Mouse (Mus musculus): ENCODE measurements around the gene Uri1. TPM values are rescaled to one million over a fixed set of nuclear protein-coding genes. Genes with fewer than 3 reads are reported as not detected.
A peak's percentile ranks its signal among the peaks of the same experiment; 100 is the strongest.

The Uri1 gene
- polyA plus RNA-seq, 1 experiment from 2014 or later = 44.2 TPM

DNA sequence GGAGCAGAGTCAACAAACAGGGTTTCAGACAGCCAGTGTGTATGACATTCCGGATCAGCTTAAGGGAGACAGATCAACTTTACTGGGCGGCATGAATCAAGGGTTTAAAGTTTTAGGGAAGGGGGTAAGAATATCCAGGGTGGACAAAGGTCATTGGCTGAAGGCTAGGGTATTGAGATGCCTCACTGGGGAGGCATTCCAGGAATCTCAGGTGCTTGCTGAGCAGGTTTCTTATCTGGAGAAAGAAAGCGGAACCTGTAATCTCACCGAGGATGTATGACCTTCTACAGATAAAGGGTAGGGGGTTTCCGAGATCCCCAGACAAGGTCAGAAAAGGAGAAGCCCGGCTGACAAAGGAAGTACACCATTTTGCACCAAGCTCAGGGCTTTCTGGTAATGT, 7.3 kb upstream of the Uri1 start:
- no peak overlapping the region for H3K4me3 ChIP-seq
- H3K36me3 ChIP-seq = no peaks in the 10 kb centered on the region
- H3K4me1 ChIP-seq = peaks cover 11% of the 10 kb centered on the region
- 34% methylated on average over 6 of the region's 6 CpGs for WGBS
- H3K27me3 ChIP-seq (ENCODE audit: low read depth, poor library complexity, severe bottlenecking) = no peaks in the 10 kb centered on the region
- no peaks in the 10 kb centered on the region for H3K9me3 ChIP-seq (replicated peaks)
- peak overlapping the region; percentile 17; the same call in 1 of the 2 replicates for H3K27ac ChIP-seq (replicated peaks)
- DNase-seq (ENCODE audit: low spot score) = no peak

- peaks cover 11% of the 10 kb centered on the region for H3K4me1 ChIP-seq
- no peak for DNase-seq (ENCODE audit: low spot score)
- H3K27me3 ChIP-seq (ENCODE audit: low read depth, poor library complexity, severe bottlenecking) = no peaks in the 10 kb centered on the region
- H3K9me3 ChIP-seq (replicated peaks) = no peaks in the 10 kb centered on the region
- 59% methylated on average over 2 of the region's 2 CpGs for WGBS
- no peaks in the 10 kb centered on the region for H3K36me3 ChIP-seq
- no peak overlapping the region for H3K4me3 ChIP-seq
- peak overlapping the region; percentile 17; the same call in 1 of the 2 replicates for H3K27ac ChIP-seq (replicated peaks)
Observed at GRCm38 (mm10) chr7:38029986-38030385, 6.6 kb upstream of the Uri1 start.

DNA sequence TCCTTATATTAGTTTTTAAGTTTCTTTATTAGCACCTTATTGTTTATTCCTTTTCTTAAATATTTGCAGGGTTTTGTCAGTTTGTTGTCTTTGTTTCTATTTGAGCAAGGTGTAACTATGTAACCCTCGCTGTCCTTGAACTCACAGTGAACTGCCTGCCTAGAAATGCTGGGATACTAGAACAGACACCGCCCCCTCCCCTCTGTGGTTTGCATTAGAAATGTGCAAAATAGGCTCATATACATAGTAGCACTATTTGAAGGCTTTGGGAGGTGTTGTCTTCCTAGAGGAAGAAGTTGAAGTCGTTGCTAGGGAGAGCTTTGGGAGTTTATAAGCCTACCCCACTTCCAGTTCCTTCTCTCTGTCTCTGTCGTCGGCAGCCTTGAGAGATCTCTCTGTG, 5.7 kb upstream of the Uri1 start:
- peaks cover 11% of the 10 kb centered on the region for H3K4me1 ChIP-seq
- H3K4me3 ChIP-seq = no peak overlapping the region
- DNase-seq (ENCODE audit: low spot score) = no peak
- no peaks in the 10 kb centered on the region for H3K36me3 ChIP-seq
- 61% methylated on average over 5 of the region's 5 CpGs for WGBS
- H3K27ac ChIP-seq (replicated peaks) = no peak overlapping the region
- no peaks in the 10 kb centered on the region for H3K27me3 ChIP-seq (ENCODE audit: low read depth, poor library complexity, severe bottlenecking)
- H3K9me3 ChIP-seq (replicated peaks) = no peaks in the 10 kb centered on the region

GRCm38 (mm10) chr7:38027940-38028600, 4.7 kb upstream of the Uri1 start:
- Histone ChIP-seq H3K36me3 (no peaks in the 10 kb centered on the region), H3K27ac (replicated peaks) (no peak overlapping the region), H3K9me3 (replicated peaks) (no peaks in the 10 kb centered on the region), H3K4me1 (peaks cover 11% of the 10 kb centered on the region), H3K27me3 (ENCODE audit: low read depth, poor library complexity, severe bottlenecking) (no peaks in the 10 kb centered on the region), H3K4me3 (no peak overlapping the region)
- WGBS = 89% methylated on average over 7 of the region's 7 CpGs
- no peak for DNase-seq (ENCODE audit: low spot score)

DNA sequence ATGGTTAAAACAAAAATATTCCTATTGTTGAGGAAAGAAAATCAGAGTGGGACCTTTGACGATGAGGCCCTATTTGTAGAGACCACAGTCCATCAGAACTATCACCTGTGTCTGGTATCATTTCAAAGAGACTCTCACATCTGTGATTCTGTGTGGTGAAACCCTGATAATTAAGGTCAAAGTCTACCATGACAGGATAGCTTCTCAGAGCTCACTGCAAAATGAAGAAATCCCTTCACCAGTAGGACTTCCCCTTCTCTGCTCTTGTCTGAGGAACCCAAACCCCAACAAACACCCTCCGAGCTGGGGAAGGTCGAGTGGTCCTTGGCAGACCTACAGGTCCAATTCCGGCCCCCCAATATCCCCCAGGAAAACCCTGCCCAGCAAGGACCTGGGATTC, 1.5 kb upstream of the Uri1 start:
- Histone ChIP-seq H3K4me1 (peaks cover 3% of the 10 kb centered on the region), H3K4me3 (no peak overlapping the region), H3K27me3 (ENCODE audit: low read depth, poor library complexity, severe bottlenecking) (peaks cover 5% of the 10 kb centered on the region; the same call in 1 of the 2 replicates), H3K36me3 (no peaks in the 10 kb centered on the region), H3K9me3 (replicated peaks) (no peaks in the 10 kb centered on the region), H3K27ac (replicated peaks) (no peak overlapping the region)
- DNase-seq (ENCODE audit: low spot score) = no peak
- WGBS = 81% methylated on average over 4 of the region's 4 CpGs

- Histone ChIP-seq H3K27me3 (ENCODE audit: low read depth, poor library complexity, severe bottlenecking) (peaks cover 5% of the 10 kb centered on the region; the same call in 1 of the 2 replicates), H3K4me1 (peaks cover 31% of the 10 kb centered on the region), H3K36me3 (no peaks in the 10 kb centered on the region), H3K27ac (replicated peaks) (peak overlapping the region; percentile 95), H3K9me3 (replicated peaks) (no peaks in the 10 kb centered on the region), H3K4me3 (peak overlapping the region; percentile 92)
- DNase-seq (ENCODE audit: low spot score) = no peak
- 52% methylated on average over 2 of the region's 2 CpGs for WGBS
Observed at GRCm38 (mm10) chr7:38019770-38020169, 3.6 kb downstream of the Uri1 start.

- 0% methylated on average over 49 of the region's 49 CpGs for WGBS
- Histone ChIP-seq H3K4me3 (peak overlapping the region; percentile 92), H3K27ac (replicated peaks) (peak overlapping the region; percentile 95), H3K4me1 (peaks cover 31% of the 10 kb centered on the region), H3K36me3 (no peaks in the 10 kb centered on the region), H3K27me3 (ENCODE audit: low read depth, poor library complexity, severe bottlenecking) (peaks cover 5% of the 10 kb centered on the region; the same call in 1 of the 2 replicates), H3K9me3 (replicated peaks) (no peaks in the 10 kb centered on the region)
- DNase-seq (ENCODE audit: low spot score) = peak; percentile 90
Observed at GRCm38 (mm10) chr7:38019369-38019749, 4.0 kb downstream of the Uri1 start.

DNA sequence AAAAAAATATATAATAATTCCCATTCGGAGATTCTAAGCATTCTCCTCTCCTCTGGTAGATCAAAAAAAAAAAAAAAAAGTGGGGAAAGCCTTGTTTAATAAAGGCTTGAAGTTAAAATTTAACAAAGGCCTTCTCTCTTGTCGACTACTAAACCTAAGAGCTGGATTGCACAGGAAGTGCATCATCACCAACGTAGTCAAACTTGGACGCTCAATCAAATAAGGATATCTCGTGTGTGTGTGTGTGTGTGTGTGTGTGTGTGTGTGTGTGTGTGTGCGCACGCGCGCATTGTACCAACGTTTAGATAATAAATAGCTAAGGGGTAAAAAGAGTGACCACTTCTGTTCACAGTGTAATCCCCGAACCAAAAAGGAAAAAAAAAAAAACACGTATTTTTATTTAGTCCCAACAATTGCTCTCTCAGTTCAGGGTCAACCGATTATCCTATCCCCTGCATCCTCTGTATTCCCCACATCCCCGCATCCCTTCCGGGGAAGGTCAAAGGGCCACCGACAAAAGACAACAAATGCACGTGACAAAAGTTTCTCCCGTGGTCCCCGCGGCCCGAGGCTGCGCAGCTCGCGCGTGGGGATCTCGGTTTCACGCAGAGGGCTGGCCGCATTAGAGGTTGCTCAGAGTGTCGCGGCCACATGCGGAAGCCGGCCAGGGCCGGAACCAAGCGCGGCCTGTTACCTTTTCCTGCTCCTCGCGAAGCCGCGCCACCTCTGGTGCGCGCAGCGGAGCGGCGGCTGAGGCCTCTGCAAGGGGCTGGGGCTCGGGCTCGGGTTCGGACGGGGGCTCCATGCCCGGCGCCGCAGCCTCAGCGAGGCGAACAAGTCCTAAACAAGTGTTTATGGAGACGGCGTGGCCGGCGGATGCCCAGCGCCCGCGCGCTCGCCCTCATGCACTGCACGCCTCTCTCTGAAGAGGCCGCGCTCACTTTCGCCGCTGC, 4.7 kb downstream of the Uri1 start:
- Histone ChIP-seq H3K4me1 (peaks cover 31% of the 10 kb centered on the region), H3K4me3 (peak overlapping the region; percentile 92), H3K27me3 (ENCODE audit: low read depth, poor library complexity, severe bottlenecking) (peaks cover 5% of the 10 kb centered on the region; the same call in 1 of the 2 replicates), H3K36me3 (no peaks in the 10 kb centered on the region), H3K27ac (replicated peaks) (peak overlapping the region; percentile 95), H3K9me3 (replicated peaks) (no peaks in the 10 kb centered on the region)
- WGBS = under 1% methylated on average over 67 of the region's 67 CpGs
- peak; percentile 76 for DNase-seq (ENCODE audit: low spot score)

- no peak for DNase-seq (ENCODE audit: low spot score)
- WGBS = 84% methylated on average over 5 of the region's 5 CpGs
- Histone ChIP-seq H3K36me3 (0 out of 2 replicates have a peak, but pooled peaks cover 2% of the 10 kb centered on the region), H3K27ac (replicated peaks) (no peak overlapping the region), H3K9me3 (replicated peaks) (no peaks in the 10 kb centered on the region), H3K4me1 (peaks cover 31% of the 10 kb centered on the region), H3K4me3 (no peak overlapping the region), H3K27me3 (ENCODE audit: low read depth, poor library complexity, severe bottlenecking) (no peaks in the 10 kb centered on the region)
Observed at GRCm38 (mm10) chr7:38015356-38015755, 8.0 kb downstream of the Uri1 start.

- WGBS = 89% methylated on average over 3 of the region's 3 CpGs
- Histone ChIP-seq H3K4me1 (peaks cover 21% of the 10 kb centered on the region), H3K4me3 (no peak overlapping the region), H3K27me3 (ENCODE audit: low read depth, poor library complexity, severe bottlenecking) (no peaks in the 10 kb centered on the region), H3K9me3 (replicated peaks) (no peaks in the 10 kb centered on the region), H3K36me3 (0 out of 2 replicates have a peak, but pooled peaks cover 2% of the 10 kb centered on the region), H3K27ac (replicated peaks) (no peak overlapping the region)
- DNase-seq (ENCODE audit: low spot score) = no peak
Observed at GRCm38 (mm10) chr7:38013946-38014345, 9.4 kb downstream of the Uri1 start.

- DNase-seq (ENCODE audit: low spot score) = no peak
- Histone ChIP-seq H3K4me1 (peaks cover 15% of the 10 kb centered on the region), H3K9me3 (replicated peaks) (no peaks in the 10 kb centered on the region), H3K27ac (replicated peaks) (no peak overlapping the region), H3K36me3 (0 out of 2 replicates have a peak, but pooled peaks cover 2% of the 10 kb centered on the region), H3K4me3 (no peak overlapping the region), H3K27me3 (ENCODE audit: low read depth, poor library complexity, severe bottlenecking) (no peaks in the 10 kb centered on the region)
- 97% methylated on average over 4 of the region's 4 CpGs for WGBS
Observed at GRCm38 (mm10) chr7:38012811-38013210, 10.5 kb downstream of the Uri1 start.

DNA sequence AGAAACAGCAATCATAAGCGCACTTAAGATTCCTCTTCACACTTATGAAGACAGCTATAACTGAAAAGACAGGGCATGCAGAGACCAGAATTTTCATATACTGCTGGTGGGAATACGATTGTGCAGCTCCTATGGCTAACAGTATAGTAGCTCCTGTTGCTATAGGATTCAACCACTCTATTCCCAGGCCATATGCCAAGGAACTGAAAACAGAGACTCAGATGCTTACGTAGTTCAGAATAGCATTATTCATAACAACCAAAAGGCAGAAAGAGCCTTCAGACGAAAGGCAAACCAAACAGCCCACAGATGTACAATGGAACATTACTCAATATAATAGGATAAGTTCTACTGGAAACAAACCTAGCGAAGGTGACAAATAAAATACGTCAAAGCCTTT, 15.0 kb downstream of the Uri1 start:
- H3K4me3 ChIP-seq = no peak overlapping the region
- no peak overlapping the region for H3K27ac ChIP-seq (replicated peaks)
- no peaks in the 10 kb centered on the region for H3K9me3 ChIP-seq (replicated peaks)
- H3K27me3 ChIP-seq (ENCODE audit: low read depth, poor library complexity, severe bottlenecking) = no peaks in the 10 kb centered on the region
- H3K4me1 ChIP-seq = no peaks in the 10 kb centered on the region
- 91% methylated on average over 6 of the region's 6 CpGs for WGBS
- H3K36me3 ChIP-seq = 0 out of 2 replicates have a peak, but pooled peaks cover 2% of the 10 kb centered on the region
- DNase-seq (ENCODE audit: low spot score) = no peak

- no peaks in the 10 kb centered on the region for H3K27me3 ChIP-seq (ENCODE audit: low read depth, poor library complexity, severe bottlenecking)
- H3K4me3 ChIP-seq = no peak overlapping the region
- no peak for DNase-seq (ENCODE audit: low spot score)
- no peak overlapping the region for H3K27ac ChIP-seq (replicated peaks)
- no peaks in the 10 kb centered on the region for H3K9me3 ChIP-seq (replicated peaks)
- 0 out of 2 replicates have a peak, but pooled peaks cover 2% of the 10 kb centered on the region for H3K4me1 ChIP-seq
- no peaks in the 10 kb centered on the region for H3K36me3 ChIP-seq
- WGBS = 93% methylated on average over 2 of the region's 2 CpGs
Observed at GRCm38 (mm10) chr7:38002451-38002850, 20.9 kb downstream of the Uri1 start.
